Mouse (Mus musculus) layer of hippocampus, postnatal 10 days (tissue): ENCODE measurements at regions not wholly inside any gene's neighbourhood (a gene's known extent, or its start where the extent isn't known, plus 50 kb on each side); places are given as distances from the start of the nearest gene placed in this dataset.

Experiments
- DNase-seq, 2 experiments: peaks; one replicate each; pipeline ENCODE4 v3.0.0; 2021; ENCODE audit warnings: low spot score in 2 of 2

GRCm38 (mm10) chr7:40659662-40660061 lies 238.5 kb upstream of the Vstm2b start:
- no peak for DNase-seq

- DNase-seq: no peak
These were observed 234.3 kb upstream of the Vstm2b start for GRCm38 (mm10) chr7:40663781-40664180.

- no peak for DNase-seq
These were observed 231.5 kb upstream of the Vstm2b start for GRCm38 (mm10) chr7:40666625-40667024.

GRCm38 (mm10) chr7:40670401-40670800 lies 227.7 kb upstream of the Vstm2b start:
- DNase-seq: no peak

- DNase-seq: no peak
These were observed 227.1 kb upstream of the Vstm2b start for GRCm38 (mm10) chr7:40671068-40671467.

- no peak for DNase-seq
These were observed 225.8 kb upstream of the Vstm2b start for GRCm38 (mm10) chr7:40672348-40672747.

GRCm38 (mm10) chr7:40674397-40674796 lies 223.7 kb upstream of the Vstm2b start:
- DNase-seq: no peak

GRCm38 (mm10) chr7:40677601-40678000 lies 220.5 kb upstream of the Vstm2b start:
- DNase-seq: no peak

GRCm38 (mm10) chr7:40680567-40680966 lies 217.6 kb upstream of the Vstm2b start:
- DNase-seq: no peak

GRCm38 (mm10) chr7:40680993-40681392 lies 217.1 kb upstream of the Vstm2b start:
- DNase-seq: no peak

- no peak for DNase-seq
These were observed 215.0 kb upstream of the Vstm2b start for GRCm38 (mm10) chr7:40683176-40683575.

- DNase-seq: no peak
These were observed 214.5 kb upstream of the Vstm2b start for GRCm38 (mm10) chr7:40683641-40684040.

GRCm38 (mm10) chr7:40687005-40687404 lies 211.1 kb upstream of the Vstm2b start:
- no peak for DNase-seq

GRCm38 (mm10) chr7:40688546-40688945 lies 209.6 kb upstream of the Vstm2b start:
- no peak for DNase-seq

- no peak for DNase-seq
These were observed 204.4 kb upstream of the Vstm2b start for GRCm38 (mm10) chr7:40693755-40694154.

GRCm38 (mm10) chr7:40697551-40697950 lies 200.6 kb upstream of the Vstm2b start:
- DNase-seq: no peak

- DNase-seq: no peak
These were observed 199.8 kb upstream of the Vstm2b start for GRCm38 (mm10) chr7:40698309-40698708.

- DNase-seq: no peak
These were observed 198.5 kb upstream of the Vstm2b start for GRCm38 (mm10) chr7:40699633-40700032.

GRCm38 (mm10) chr7:40700656-40701055 lies 197.5 kb upstream of the Vstm2b start:
- DNase-seq: no peak

GRCm38 (mm10) chr7:40702191-40703045 lies 195.7 kb upstream of the Vstm2b start:
- DNase-seq: no peak

GRCm38 (mm10) chr7:40708231-40708630 lies 189.9 kb upstream of the Vstm2b start:
- no peak for DNase-seq

GRCm38 (mm10) chr7:40717991-40718390 lies 180.1 kb upstream of the Vstm2b start:
- DNase-seq: no peak

GRCm38 (mm10) chr7:40736971-40737468 lies 161.1 kb upstream of the Vstm2b start:
- no peak for DNase-seq
